ENCODE assay signal across 10 mouse cellular contexts in genomic region chr7:96971027-96971996, GRCm38 (mm10). TPM values are rescaled to one million over a fixed set of nuclear protein-coding genes. Genes with fewer than 3 reads are reported as not detected.
DNase-seq lines count a peak whose midpoint lies in the region; ATAC-seq and TF ChIP-seq lines count a peak whose summit lies in the region.
"Had no signal": no experiment of that assay in that cellular context is flagged by ENCODE, and none has a peak within 500 bp of the region (broad histone marks: within the 10 kb centered on the region; RNA-seq: fewer than 3 reads in every experiment).

No protein-coding gene starts in this region.

- H3K4me2 ChIP-seq in forebrain, embryonic 14.5 days (ENCODE audit: low read length) = no peak overlapping the region
- no peak overlapping the region for H3K4me2 ChIP-seq in forebrain, embryonic 16.5 days (ENCODE audit: low read length)
- 0 out of 2 replicates have a peak overlapping the region, but pooled peaks have one; percentile 23 for H3K4me2 ChIP-seq in hindbrain, postnatal 0 days (ENCODE audit: low read depth, low read length)
- peak overlapping the region; percentile 51 for H3K4me2 ChIP-seq in lung, embryonic 15.5 days
- H3K4me2 ChIP-seq: forebrain, embryonic 13.5 days had no signal

- H3K9ac ChIP-seq in forebrain, embryonic 14.5 days (ENCODE audit: low read length) = no peak overlapping the region
- H3K9ac ChIP-seq in forebrain, embryonic 16.5 days (replicated peaks; ENCODE audit: low read depth, low read length) = no peak overlapping the region
- no peak overlapping the region for H3K9ac ChIP-seq in MEL (ENCODE audit: control insufficient read depth, low read depth, low read length, poor library complexity, severe bottlenecking)
- no peak overlapping the region; the same call in 1 of the 2 replicates for H3K9ac ChIP-seq in hindbrain, postnatal 0 days (replicated peaks; ENCODE audit: low read length)
- H3K9ac ChIP-seq in lung, embryonic 15.5 days = peak overlapping the region; percentile 25
- H3K9ac ChIP-seq: forebrain, embryonic 13.5 days had no signal

- no peaks in the 10 kb centered on the region for H3K27me3 ChIP-seq in forebrain, embryonic 14.5 days (replicated peaks; ENCODE audit: control insufficient read depth, insufficient read depth, low read length)
- no peaks in the 10 kb centered on the region for H3K27me3 ChIP-seq in forebrain, embryonic 16.5 days (replicated peaks; ENCODE audit: control insufficient read depth, insufficient read depth, low read length)
- H3K27me3 ChIP-seq in MEL (ENCODE audit: control insufficient read depth in 1 of 2, insufficient read depth in 2 of 2, low read length in 2 of 2) = no peaks in the 10 kb centered on the region
- H3K27me3 ChIP-seq in hindbrain, postnatal 0 days (ENCODE audit: insufficient read depth, low read length) = no peaks in the 10 kb centered on the region
- H3K27me3 ChIP-seq in lung, embryonic 15.5 days = no peaks in the 10 kb centered on the region
- H3K27me3 ChIP-seq: forebrain, embryonic 13.5 days had no signal

- DNase-seq in forebrain, embryonic 14.5 days (ENCODE audit: low spot score) = no peak
- DNase-seq in MEL (ENCODE audit: low read depth, low spot score) = peak; percentile 79
- DNase-seq in hindbrain, postnatal 0 days (ENCODE audit: low spot score) = peak; percentile 32
- DNase-seq in thymus, postnatal 10 days (ENCODE audit: low spot score in 2 of 2) = no peak
- DNase-seq in T-cell, adult 2 months (ENCODE audit: low spot score) = no peak
- DNase-seq in gastrocnemius, postnatal 36 days = no peak
- DNase-seq: right cerebral cortex, postnatal 4 days had no signal

- H3K79me2 ChIP-seq in MEL (ENCODE audit: control insufficient read depth, insufficient read depth, low read length, poor library complexity) = no peaks in the 10 kb centered on the region

- 68% methylated on average over 21 of the region's 21 CpGs for WGBS in forebrain, embryonic 14.5 days
- WGBS in forebrain, embryonic 16.5 days = 66% methylated on average over 21 of the region's 21 CpGs
- 61% methylated on average over 21 of the region's 21 CpGs for WGBS in hindbrain, postnatal 0 days
- 55% methylated on average over 21 of the region's 21 CpGs for WGBS in lung, embryonic 15.5 days

- intact Hi-C loops in gastrocnemius, postnatal 36 days (cut with DNase I) = loop anchor here (2.0 to 5.0 kb wide), 2 partner anchors 111 to 325 kb away; partner anchors contain the start of gene Gab2

- TF ChIP-seq RAD21 in MEL (IDR thresholded peaks at IDR 0.05; ENCODE audit: low read depth, low read length) = no peak

- H3K4me1 ChIP-seq in forebrain, embryonic 14.5 days (ENCODE audit: control insufficient read depth, insufficient read depth, low read length) = no peaks in the 10 kb centered on the region
- H3K4me1 ChIP-seq in forebrain, embryonic 16.5 days (replicated peaks; ENCODE audit: control insufficient read depth, insufficient read depth, low read length) = 0 out of 2 replicates have a peak, but pooled peaks cover 2% of the 10 kb centered on the region
- H3K4me1 ChIP-seq in MEL (ENCODE audit: control insufficient read depth in 1 of 2, insufficient read depth in 2 of 2, low read length in 2 of 2) = peaks cover 14 to 16% of the 10 kb centered on the region in 2 experiments
- peaks cover 4% of the 10 kb centered on the region; the same call in 1 of the 2 replicates for H3K4me1 ChIP-seq in hindbrain, postnatal 0 days (ENCODE audit: insufficient read depth, low read length)
- peaks cover 7% of the 10 kb centered on the region for H3K4me1 ChIP-seq in lung, embryonic 15.5 days

- no peaks in the 10 kb centered on the region for H3K9me3 ChIP-seq in forebrain, embryonic 14.5 days (replicated peaks; ENCODE audit: control insufficient read depth, low read length)
- H3K9me3 ChIP-seq in forebrain, embryonic 16.5 days (ENCODE audit: control insufficient read depth, low read length) = no peaks in the 10 kb centered on the region
- H3K9me3 ChIP-seq in MEL (replicated peaks; ENCODE audit: insufficient read depth, low read length) = no peaks in the 10 kb centered on the region
- H3K9me3 ChIP-seq in hindbrain, postnatal 0 days (ENCODE audit: low read length) = no peaks in the 10 kb centered on the region
- H3K9me3 ChIP-seq in lung, embryonic 15.5 days = no peaks in the 10 kb centered on the region
- H3K9me3 ChIP-seq: forebrain, embryonic 13.5 days had no signal

- no peak for TF ChIP-seq CTCF in MEL (IDR thresholded peaks at IDR 0.05 in 2 of 3, conservative IDR thresholded peaks at IDR 0.05 in 1 of 3; ENCODE audit: control insufficient read depth in 1 of 3, insufficient read depth in 1 of 3, low read depth in 2 of 3, low read length in 3 of 3, poor library complexity in 1 of 3, severe bottlenecking in 1 of 3)
- TF ChIP-seq CTCF in hindbrain, postnatal 0 days (IDR thresholded peaks at IDR 0.05; ENCODE audit: low read depth) = no peak

- H3K4me3 ChIP-seq in forebrain, embryonic 14.5 days (ENCODE audit: low read depth, low read length) = no peak overlapping the region
- no peak overlapping the region for H3K4me3 ChIP-seq in forebrain, embryonic 16.5 days (replicated peaks; ENCODE audit: low read length)
- H3K4me3 ChIP-seq in MEL (ENCODE audit: control insufficient read depth in 1 of 2, insufficient read depth in 1 of 2, low read depth in 2 of 2, low read length in 2 of 2) = no peak overlapping the region
- H3K4me3 ChIP-seq in hindbrain, postnatal 0 days (ENCODE audit: low read length) = no peak overlapping the region
- H3K4me3 ChIP-seq in lung, embryonic 15.5 days = 0 out of 2 replicates have a peak overlapping the region, but pooled peaks have one; percentile 5
- H3K4me3 ChIP-seq: forebrain, embryonic 13.5 days had no signal

- peak; percentile 91 for TF ChIP-seq EP300 in MEL (IDR thresholded peaks at IDR 0.05; ENCODE audit: low read depth in 1 of 2, low read length in 2 of 2)

- no peak overlapping the region for H3K27ac ChIP-seq in forebrain, embryonic 14.5 days (ENCODE audit: low read depth, low read length)
- H3K27ac ChIP-seq in forebrain, embryonic 16.5 days (ENCODE audit: low read length) = no peak overlapping the region
- peak overlapping the region; percentile 33 for H3K27ac ChIP-seq in MEL (ENCODE audit: control insufficient read depth, low read depth, low read length)
- no peak overlapping the region for H3K27ac ChIP-seq in hindbrain, postnatal 0 days
- H3K27ac ChIP-seq in lung, embryonic 15.5 days = peak overlapping the region; percentile 44; the same call in 1 of the 2 replicates
- H3K27ac ChIP-seq: forebrain, embryonic 13.5 days had no signal

- no peaks in the 10 kb centered on the region for H3K36me3 ChIP-seq in forebrain, embryonic 14.5 days (ENCODE audit: control insufficient read depth, insufficient read depth, low read length)
- no peaks in the 10 kb centered on the region for H3K36me3 ChIP-seq in forebrain, embryonic 16.5 days (ENCODE audit: control insufficient read depth, insufficient read depth)
- H3K36me3 ChIP-seq in MEL (ENCODE audit: control insufficient read depth in 1 of 2, insufficient read depth in 2 of 2, low read length in 2 of 2) = peaks cover 5 to 18% of the 10 kb centered on the region in 2 experiments; a peak in 3 of 4 replicates
- no peaks in the 10 kb centered on the region for H3K36me3 ChIP-seq in hindbrain, postnatal 0 days (ENCODE audit: insufficient read depth, low read length)
- H3K36me3 ChIP-seq in lung, embryonic 15.5 days = no peaks in the 10 kb centered on the region

- TF ChIP-seq POLR2A in MEL (IDR thresholded peaks at IDR 0.05; ENCODE audit: control insufficient read depth in 1 of 2, insufficient read depth in 1 of 2, low read depth in 1 of 2, low read length in 2 of 2, poor library complexity in 1 of 2) = no peak

- peak; percentile 41; the same call in 1 of the 2 replicates for ATAC-seq in forebrain, embryonic 14.5 days
- ATAC-seq in forebrain, embryonic 16.5 days = no peak; the same call in 1 of the 2 replicates
- no peak for ATAC-seq in hindbrain, postnatal 0 days
- no peak for ATAC-seq in lung, embryonic 15.5 days (ENCODE audit: borderline replicate concordance, extremely low read depth, low FRiP score, low TSS enrichment)

TF ChIP-seq in MEL, 35 proteins besides CTCF, POLR2A, EP300 and RAD21 (continues in another document):
- TF ChIP-seq KAT2A (conservative IDR thresholded peaks at IDR 0.05; ENCODE audit: low read depth, low read length) (no peak), GATA1 (IDR thresholded peaks at IDR 0.05; ENCODE audit: low read depth, low read length) (peak; percentile 93), NRF1 (IDR thresholded peaks at IDR 0.05; ENCODE audit: insufficient read depth, low read depth, low read length, poor library complexity, severe bottlenecking) (no peak), SMC3 (IDR thresholded peaks at IDR 0.05; ENCODE audit: low read depth, low read length) (no peak), USF2 (IDR thresholded peaks at IDR 0.05; ENCODE audit: borderline replicate concordance in 1 of 2, insufficient read depth in 1 of 2, low read depth in 1 of 2, low read length in 2 of 2) (no peak), HCFC1 (IDR thresholded peaks at IDR 0.05; ENCODE audit: low read depth, low read length) (no peak), UBTF (IDR thresholded peaks at IDR 0.05; ENCODE audit: borderline replicate concordance, insufficient read depth, low read depth, low read length) (no peak), MYB (IDR thresholded peaks at IDR 0.05; ENCODE audit: low read depth, low read length) (no peak), MAFK (IDR thresholded peaks at IDR 0.05; ENCODE audit: borderline replicate concordance, low read depth, low read length) (peak; percentile 52; the same call in 1 of the 2 replicates), TBP (IDR thresholded peaks at IDR 0.05; ENCODE audit: low read depth, low read length) (no peak), MYC (IDR thresholded peaks at IDR 0.05; ENCODE audit: low read depth, low read length) (no peak), POLR2AphosphoS5 (IDR thresholded peaks at IDR 0.05; ENCODE audit: borderline replicate concordance, low read depth, low read length) (no peak), ZC3H11A (IDR thresholded peaks at IDR 0.05; ENCODE audit: low read depth, low read length) (no peak), BHLHE40 (IDR thresholded peaks at IDR 0.05; ENCODE audit: borderline replicate concordance, low read depth, low read length) (no peak), MAZ (IDR thresholded peaks at IDR 0.05; ENCODE audit: low read depth, low read length) (no peak)

RNA-seq across cellular contexts. Expression of gene Nars2, which starts 20.0 kb away (rescaled TPM):
- polyA plus RNA-seq in forebrain, embryonic 14.5 days (2014; fragmentation: Nextera tagmentation; extraction: Ambion mirVana) = 22.3 and 25.7 TPM in 2 replicates
- 22.2 and 30.4 TPM in 2 replicates for polyA plus RNA-seq in forebrain, embryonic 16.5 days (2015; fragmentation: Nextera tagmentation; extraction: Ambion mirVana)
- 12.7 and 14.7 TPM in 2 replicates for total RNA-seq in MEL (2012; rRNA removed)
- 10 to 100 TPM in 1 of 2 experiments, not detected in 1; 22.9 TPM for polyA plus RNA-seq in MEL (2012; ENCODE audit: insufficient read depth in 1 of 2, insufficient read length in 2 of 2, low read depth in 1 of 2, low replicate concordance in 2 of 2, missing spikeins in 1 of 2)
- total RNA-seq in hindbrain, postnatal 0 days (2014; rRNA removed) = 7.4 and 10.4 TPM in 2 replicates
- 13.2 and 17.3 TPM in 2 replicates for polyA plus RNA-seq in hindbrain, postnatal 0 days (2015; fragmentation: Nextera tagmentation; extraction: Ambion mirVana)
- 20.0 and 20.8 TPM in 2 replicates for polyA plus RNA-seq in lung, embryonic 15.5 days (2015; fragmentation: Nextera tagmentation; extraction: Ambion mirVana)
- total RNA-seq in gastrocnemius, postnatal 36 days (2021) = 1 to 10 TPM; 7.1 to 7.2 TPM

Comparison
In these comparisons a context has a peak if more than half of its experiments do, and no peak if none do; other contexts are left out.
1. DNase-seq: peak in MEL (single experiment) and hindbrain, postnatal 0 days (single experiment); none in forebrain, embryonic 14.5 days (single experiment), thymus, postnatal 10 days (0 of 2), T-cell, adult 2 months (single experiment) and gastrocnemius, postnatal 36 days (0 of 2).
2. H3K27ac ChIP-seq: peak in MEL (single experiment) and lung, embryonic 15.5 days (single experiment); none in forebrain, embryonic 14.5 days (single experiment), forebrain, embryonic 16.5 days (single experiment) and hindbrain, postnatal 0 days (single experiment).
3. H3K4me2 ChIP-seq: peak in hindbrain, postnatal 0 days (single experiment) and lung, embryonic 15.5 days (single experiment); none in forebrain, embryonic 14.5 days (single experiment) and forebrain, embryonic 16.5 days (single experiment).